Mouse (Mus musculus) heart, adult 2 months (tissue): ENCODE results near the gene Gsta4. TPM values are rescaled to one million over a fixed set of nuclear protein-coding genes. Genes with fewer than 3 reads are reported as not detected.
"Not testable (repeated sequence)": the region's sequence is repeated elsewhere in the genome, so short reads cannot be mapped to it uniquely, and the experiment has no call there.

Source experiments
- DNase-seq, 2 experiments: peaks; one replicate each; pipeline ENCODE4 v3.0.0; 2021
- H3K27ac ChIP-seq: fragments of 200-600 bp; 2 replicates; pipeline ENCODE4 v1.8.1; 2022
- H3K27me3 ChIP-seq: fragments of 200-500 bp; 2 replicates; pipeline ENCODE4 v1.6.1; 2012; ENCODE audit warnings: mild to moderate bottlenecking, low read length, inconsistent platforms, mixed read lengths; ENCODE audit not compliant: control insufficient read depth, insufficient read depth
- H3K36me3 ChIP-seq: fragments of 200-500 bp; 2 replicates; pipeline ENCODE4 v1.6.1; 2012; ENCODE audit warnings: low read length, inconsistent platforms; ENCODE audit not compliant: control insufficient read depth, insufficient read depth
- H3K4me1 ChIP-seq: fragments of 200-500 bp; 2 replicates; pipeline ENCODE4 v1.6.1; 2011; ENCODE audit warnings: low read length; ENCODE audit not compliant: control insufficient read depth, insufficient read depth
- H3K4me3 ChIP-seq: fragments of 200-600 bp; 2 replicates; pipeline ENCODE4 v1.8.1; 2022
- H3K79me2 ChIP-seq: fragments of 200-500 bp; replicated peaks from 2 replicates; pipeline ENCODE4 v1.6.1; 2012; ENCODE audit warnings: mild to moderate bottlenecking, inconsistent platforms, low read length, moderate library complexity, mixed read lengths; ENCODE audit not compliant: control insufficient read depth, insufficient read depth
- H3K9ac ChIP-seq: fragments of 200-500 bp; 2 replicates; pipeline ENCODE4 v1.6.1; 2012; ENCODE audit warnings: low read depth, mild to moderate bottlenecking, control low read depth, inconsistent platforms, low read length, mixed read lengths
- CTCF ChIP-seq: fragments of 200-600 bp; IDR thresholded peaks from 2 replicates; pipeline ENCODE4 v1.8.1; 2022; ENCODE audit warnings: antibody characterized with exemption, mild to moderate bottlenecking, moderate library complexity
- EP300 ChIP-seq: fragments of 200-500 bp; IDR thresholded peaks from 2 replicates; pipeline ENCODE4 v1.6.1; 2011; ENCODE audit warnings: low read depth, low read length, control low read depth; ENCODE audit not compliant: insufficient read depth
- POLR2A ChIP-seq: fragments of 200-500 bp; IDR thresholded peaks from 2 replicates; pipeline ENCODE4 v1.6.1; 2011; ENCODE audit warnings: mild to moderate bottlenecking, low read depth, low read length, control low read depth; ENCODE audit not compliant: insufficient read depth
- WGBS: fragments of 180-500 bp; shearing (Covaris S2); methylation state at CpG from one replicate; pipeline ENCODE4 v1.1.7; 2018; 5-methylcytosine and 5-hydroxymethylcytosine counted together
- intact Hi-C: fragments of 180-260 bp; cut with DNase I; formaldehyde crosslinking; loops from one replicate; pipeline ENCODE4 v1.15.1; 2025
- polyA plus RNA-seq: library from polyadenylated mRNA; depleted of rRNA; stranded (reverse); fragments of >200 nt; gene quantifications from 2 replicates; pipeline ENCODE4 v1.2.3, GENCODE M21; 2012
- total RNA-seq, 2 experiments: library from RNA; stranded (reverse); gene quantifications; 2 replicates each; pipeline ENCODE4 v1.2.3; 2021

Gene Gsta4
- total and polyA plus RNA-seq, 3 experiments, result 53.4 to 104 (median 100) TPM

GRCm38 (mm10) chr9:78165454-78165853 lies 17.1 kb upstream of the Gsta4 start:
- Histone ChIP-seq H3K9ac (no peak overlapping the region), H3K4me1 (no peaks in the 10 kb centered on the region; the same call in 1 of the 2 replicates), H3K4me3 (no peak overlapping the region), H3K27ac (no peak overlapping the region), H3K79me2 (no peaks in the 10 kb centered on the region), H3K27me3 (no peaks in the 10 kb centered on the region), H3K36me3 (peaks cover 3% of the 10 kb centered on the region; the same call in 1 of the 2 replicates)
- 95% methylated on average over 6 of the region's 6 CpGs for WGBS
- intact Hi-C loops, result no loop called here
- no peak for TF ChIP-seq EP300
- TF ChIP-seq CTCF, result no peak
- TF ChIP-seq POLR2A, result no peak
- no peak for DNase-seq

GRCm38 (mm10) chr9:78166694-78167452 lies 15.7 kb upstream of the Gsta4 start:
- no peak for DNase-seq
- intact Hi-C loops, result no loop called here
- WGBS, result 55% methylated on average over 19 of the region's 19 CpGs
- Histone ChIP-seq H3K27ac (no peak overlapping the region; the same call in 1 of the 2 replicates), H3K9ac (no peak overlapping the region), H3K36me3 (peaks cover 3% of the 10 kb centered on the region; the same call in 1 of the 2 replicates), H3K27me3 (no peaks in the 10 kb centered on the region), H3K79me2 (no peaks in the 10 kb centered on the region), H3K4me1 (no peaks in the 10 kb centered on the region; the same call in 1 of the 2 replicates), H3K4me3 (no peak overlapping the region)
- TF ChIP-seq CTCF, result peak; percentile 17; the same call in 1 of the 2 replicates
- TF ChIP-seq EP300, result no peak

DNA sequence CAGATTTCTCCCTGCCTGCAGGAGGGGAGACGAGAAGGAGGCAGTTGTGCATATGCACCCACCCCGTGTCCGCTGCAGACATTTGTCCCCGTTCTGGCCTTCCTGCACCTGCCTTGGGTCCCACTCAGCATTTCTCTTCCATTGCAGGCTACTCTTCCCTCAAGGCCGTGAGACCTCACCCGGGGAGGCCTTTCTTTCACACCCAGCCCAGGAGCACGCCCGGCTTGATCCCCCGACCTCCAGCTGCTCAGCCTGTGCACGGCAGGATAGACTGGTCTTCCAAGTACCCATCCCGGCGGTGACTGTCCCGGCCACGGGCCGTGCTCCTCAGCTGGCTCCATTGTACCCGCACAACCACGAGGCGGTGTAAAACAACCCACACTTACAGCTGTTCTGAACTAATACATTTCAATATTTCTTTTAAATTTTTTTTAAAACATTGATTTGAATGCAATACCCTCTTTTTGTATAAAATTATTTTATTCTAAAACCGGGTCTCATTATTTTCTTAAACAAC lies 15.1 kb upstream of the Gsta4 start:
- 92% methylated on average over 19 of the region's 19 CpGs for WGBS
- Histone ChIP-seq H3K27ac (no peak overlapping the region), H3K36me3 (peaks cover 3% of the 10 kb centered on the region; the same call in 1 of the 2 replicates), H3K4me1 (no peaks in the 10 kb centered on the region; the same call in 1 of the 2 replicates), H3K9ac (no peak overlapping the region), H3K27me3 (no peaks in the 10 kb centered on the region), H3K4me3 (no peak overlapping the region), H3K79me2 (no peaks in the 10 kb centered on the region)
- DNase-seq, result no peak
- intact Hi-C loops, result no loop called here
- TF ChIP-seq EP300 (no peak), CTCF (no peak), POLR2A (no peak)

DNA sequence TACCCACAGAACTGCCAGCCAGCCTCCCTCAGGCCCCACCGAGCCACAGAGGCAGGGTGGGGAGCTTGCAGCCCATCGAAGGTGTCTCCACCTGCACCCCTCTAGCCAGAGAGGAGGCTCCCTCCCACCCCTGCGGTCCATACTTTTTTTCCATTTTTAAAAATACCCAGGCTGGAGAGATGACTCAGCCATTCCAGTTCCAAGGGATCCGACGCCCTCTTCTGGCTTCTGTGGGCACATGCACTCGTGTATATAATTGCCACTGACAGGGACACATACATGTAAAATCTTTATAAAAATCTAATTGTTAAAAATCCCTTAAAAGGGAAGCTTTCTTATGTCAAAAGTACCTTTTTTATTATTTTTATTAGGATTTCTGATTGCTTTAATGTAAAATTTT lies 13.7 kb upstream of the Gsta4 start:
- H3K9ac ChIP-seq, result no peak overlapping the region
- H3K27ac ChIP-seq, result no peak overlapping the region
- H3K36me3 ChIP-seq, result peaks cover 3% of the 10 kb centered on the region; the same call in 1 of the 2 replicates
- intact Hi-C loops, result no loop called here
- no peak for DNase-seq
- 90% methylated on average over 6 of the region's 6 CpGs for WGBS
- H3K79me2 ChIP-seq, result no peaks in the 10 kb centered on the region
- TF ChIP-seq POLR2A (no peak), CTCF (peak; percentile 53)
- no peaks in the 10 kb centered on the region; the same call in 1 of the 2 replicates for H3K4me1 ChIP-seq
- no peaks in the 10 kb centered on the region for H3K27me3 ChIP-seq
- no peak overlapping the region for H3K4me3 ChIP-seq

GRCm38 (mm10) chr9:78174016-78174415 lies 8.6 kb upstream of the Gsta4 start:
- H3K4me3 ChIP-seq, result no peak overlapping the region
- intact Hi-C loops, result loop anchor here (10.0 kb wide), 1 partner anchor 259 kb away; the partner anchor contains the start of gene Elovl5
- no peaks in the 10 kb centered on the region for H3K79me2 ChIP-seq
- 57% methylated on average over 1 of the region's 1 CpGs for whole genome bisulfite sequencing
- peaks cover 3% of the 10 kb centered on the region; the same call in 1 of the 2 replicates for H3K36me3 ChIP-seq
- no peaks in the 10 kb centered on the region; the same call in 1 of the 2 replicates for H3K4me1 ChIP-seq
- H3K27me3 ChIP-seq, result no peaks in the 10 kb centered on the region
- DNase-seq, result no peak
- no peak overlapping the region for H3K27ac ChIP-seq
- no peak overlapping the region for H3K9ac ChIP-seq
- TF ChIP-seq CTCF (no peak), POLR2A (no peak), EP300 (no peak)

- H3K27ac ChIP-seq, result peak overlapping the region; percentile 27; the same call in 1 of the 2 replicates
- not testable (repeated sequence) for H3K4me1 ChIP-seq, H3K9ac ChIP-seq, H3K79me2 ChIP-seq, H3K27me3 ChIP-seq, H3K4me3 ChIP-seq, DNase-seq, H3K36me3 ChIP-seq
- 36% methylated on average over 3 of the region's 3 CpGs for WGBS
- intact Hi-C loops, result loop anchor here (1.0 to 10.0 kb wide), 2 partner anchors 62 to 260 kb away; partner anchors contain the start of gene Elovl5
Measured at GRCm38 (mm10) chr9:78174925-78175276, 7.7 kb upstream of the Gsta4 start.
